Mouse (Mus musculus) neural tube, embryonic 10.5 days (tissue): Measurements from ENCODE around the gene Gm13871.
"Not testable (repeated sequence)": the region's sequence is repeated elsewhere in the genome, so short reads cannot be mapped to it uniquely, and the experiment has no call there.

ENCODE experiments used
- DNase-seq: peaks from one replicate; pipeline ENCODE4 v3.0.0-alpha.2; 2017; ENCODE audit warnings: low spot score; ENCODE audit errors: extremely low spot score

The Gm13871 gene

DNA sequence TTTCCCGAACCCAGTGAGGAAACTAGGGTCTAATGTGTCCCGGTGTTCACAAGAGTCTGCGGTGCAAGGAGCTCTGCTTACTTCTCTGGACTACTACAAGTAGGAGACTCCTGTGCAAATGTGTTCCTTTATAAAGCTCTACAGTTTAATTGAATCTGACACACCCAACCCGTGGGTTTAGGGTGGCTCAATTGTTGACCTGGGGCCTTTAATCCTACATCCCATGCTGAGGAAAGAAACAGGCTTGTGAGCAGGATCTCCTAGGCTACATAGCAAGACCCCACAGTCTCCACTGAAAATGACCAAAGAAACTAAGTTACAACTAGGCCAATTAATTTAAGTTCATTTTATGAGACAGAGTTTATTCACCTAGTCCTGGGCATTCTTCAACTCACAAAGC lies at the start of gene Gm13871:
Gene Gm13871, minus strand, starts transcription at position 101 of the 400 bp plus-strand sequence.
- DNase-seq, result not testable (repeated sequence)

DNA sequence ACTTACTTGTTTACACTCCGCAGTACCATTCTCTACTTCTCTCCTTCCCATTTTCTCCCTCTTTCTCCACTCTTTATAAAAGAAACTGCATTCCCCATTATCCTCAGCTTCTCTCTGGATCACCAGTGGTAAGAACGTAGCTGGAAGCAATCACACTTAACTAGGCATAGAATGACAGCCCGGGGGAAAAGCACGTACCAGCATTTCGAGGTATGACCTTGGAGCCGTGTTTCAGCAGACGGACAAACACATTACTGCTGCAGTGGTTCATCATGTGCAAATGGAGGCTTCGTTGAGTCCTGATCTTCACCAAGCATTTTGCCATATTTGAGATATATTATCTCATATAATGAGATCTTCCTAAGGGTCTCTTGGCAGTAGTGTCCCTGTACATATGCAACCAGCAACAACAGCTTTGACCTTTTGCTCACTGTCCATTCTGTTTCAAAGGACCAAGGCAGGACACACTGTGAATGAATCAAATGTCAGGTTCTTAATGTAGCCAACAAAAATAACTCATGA lies 44.7 kb upstream of the Gm13871 start, which contains the start of gene 2310002L09Rik:
Gene 2310002L09Rik, minus strand, starts transcription at position 472 of the 522 bp plus-strand sequence.
- DNase-seq, result no peak

DNA sequence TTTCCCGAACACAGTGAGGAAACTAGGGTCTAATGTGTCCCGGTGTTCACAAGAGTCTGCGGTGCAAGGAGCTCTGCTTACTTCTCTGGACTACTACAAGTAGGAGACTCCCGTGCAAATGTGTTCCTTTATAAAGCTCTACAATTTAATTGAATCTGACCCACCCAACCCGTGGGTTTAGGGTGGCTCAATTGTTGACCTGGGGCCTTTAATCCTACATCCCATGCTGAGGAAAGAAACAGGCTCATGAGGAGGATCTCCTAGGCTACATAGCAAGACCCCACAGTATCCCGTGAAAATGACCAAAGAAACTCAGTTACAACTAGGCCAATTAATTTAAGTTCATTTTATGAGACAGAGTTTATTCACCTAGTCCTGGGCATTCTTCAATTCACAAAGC lies 14.9 kb upstream of the Gm13871 start, which contains the start of gene Gm11756:
Gene Gm11756, minus strand, starts transcription at position 101 of the 400 bp plus-strand sequence.
- DNase-seq, result not testable (repeated sequence)

DNA sequence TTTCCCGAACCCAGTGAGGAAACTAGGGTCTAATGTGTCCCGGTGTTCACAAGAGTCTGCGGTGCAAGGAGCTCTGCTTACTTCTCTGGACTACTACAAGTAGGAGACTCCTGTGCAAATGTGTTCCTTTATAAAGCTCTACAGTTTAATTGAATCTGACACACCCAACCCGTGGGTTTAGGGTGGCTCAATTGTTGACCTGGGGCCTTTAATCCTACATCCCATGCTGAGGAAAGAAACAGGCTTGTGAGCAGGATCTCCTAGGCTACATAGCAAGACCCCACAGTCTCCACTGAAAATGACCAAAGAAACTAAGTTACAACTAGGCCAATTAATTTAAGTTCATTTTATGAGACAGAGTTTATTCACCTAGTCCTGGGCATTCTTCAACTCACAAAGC lies 14.7 kb downstream of the Gm13871 start, which contains the start of gene Gm11757:
Gene Gm11757, minus strand, starts transcription at position 101 of the 400 bp plus-strand sequence.
- not testable (repeated sequence) for DNase-seq

DNA sequence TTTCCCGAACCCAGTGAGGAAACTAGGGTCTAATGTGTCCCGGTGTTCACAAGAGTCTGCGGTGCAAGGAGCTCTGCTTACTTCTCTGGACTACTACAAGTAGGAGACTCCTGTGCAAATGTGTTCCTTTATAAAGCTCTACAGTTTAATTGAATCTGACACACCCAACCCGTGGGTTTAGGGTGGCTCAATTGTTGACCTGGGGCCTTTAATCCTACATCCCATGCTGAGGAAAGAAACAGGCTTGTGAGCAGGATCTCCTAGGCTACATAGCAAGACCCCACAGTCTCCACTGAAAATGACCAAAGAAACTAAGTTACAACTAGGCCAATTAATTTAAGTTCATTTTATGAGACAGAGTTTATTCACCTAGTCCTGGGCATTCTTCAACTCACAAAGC lies 29.6 kb downstream of the Gm13871 start, which contains the start of gene Gm11758:
Gene Gm11758, minus strand, starts transcription at position 101 of the 400 bp plus-strand sequence.
- DNase-seq, result not testable (repeated sequence)
